Mouse (Mus musculus) MEL (cell line): ENCODE data around the gene Gm29427. TPM values are rescaled to one million over a fixed set of nuclear protein-coding genes. Genes with fewer than 3 reads are reported as not detected.
"Not testable (repeated sequence)": the region's sequence is repeated elsewhere in the genome, so short reads cannot be mapped to it uniquely, and the experiment has no call there.

Experiments used
- DNase-seq: peaks from one replicate; pipeline ENCODE4 v3.0.0; 2011; ENCODE audit warnings: low read depth, low spot score
- H3K27ac ChIP-seq: 2 replicates; pipeline ENCODE4 v1.5.1; 2012; ENCODE audit warnings: low read depth, mild to moderate bottlenecking, control low read depth, low read length, moderate library complexity; ENCODE audit not compliant: control insufficient read depth
- H3K27me3 ChIP-seq, 2 experiments: fragments of 150-350 bp in 1 of 2; sonication (generic) in 1 of 2; 2 replicates each; pipeline ENCODE4 v1.6.1; 2012; ENCODE audit warnings: low read length in 2 of 2, mild to moderate bottlenecking in 2 of 2, improper control_type of control experiment in 1 of 2, moderate library complexity in 1 of 2; ENCODE audit not compliant: insufficient read depth in 2 of 2, control insufficient read depth in 1 of 2
- H3K36me3 ChIP-seq, 2 experiments: 2 replicates each; pipeline ENCODE4 v1.6.1; 2012 to 2014; ENCODE audit warnings: low read length in 2 of 2, improper control_type of control experiment in 1 of 2, inconsistent platforms in 1 of 2, mild to moderate bottlenecking in 1 of 2; ENCODE audit not compliant: insufficient read depth in 2 of 2, control insufficient read depth in 1 of 2
- H3K4me1 ChIP-seq, 2 experiments: fragments of 150-350 bp in 1 of 2; sonication (generic) in 1 of 2; 2 replicates each; pipeline ENCODE4 v1.6.1; 2012; ENCODE audit warnings: low read length in 2 of 2, improper control_type of control experiment in 1 of 2, mild to moderate bottlenecking in 1 of 2; ENCODE audit not compliant: insufficient read depth in 2 of 2, control insufficient read depth in 1 of 2
- H3K4me3 ChIP-seq, 2 experiments: fragments of 150-350 bp in 1 of 2; sonication (generic) in 1 of 2; 2 replicates each; pipeline ENCODE4 v1.5.1; 2012; ENCODE audit warnings: low read depth in 2 of 2, low read length in 2 of 2, mild to moderate bottlenecking in 2 of 2, moderate library complexity in 2 of 2, control low read depth in 1 of 2, improper control_type of control experiment in 1 of 2; ENCODE audit not compliant: control insufficient read depth in 1 of 2, insufficient read depth in 1 of 2
- H3K79me2 ChIP-seq: 2 replicates; pipeline ENCODE4 v1.6.1; 2012; ENCODE audit warnings: mild to moderate bottlenecking, low read length, moderate library complexity; ENCODE audit not compliant: control insufficient read depth, poor library complexity, insufficient read depth
- H3K9ac ChIP-seq: 2 replicates; pipeline ENCODE4 v1.6.1; 2012; ENCODE audit warnings: low read depth, mild to moderate bottlenecking, control low read depth, low read length, moderate library complexity; ENCODE audit not compliant: control insufficient read depth, poor library complexity, severe bottlenecking
- H3K9me3 ChIP-seq: fragments of 150-350 bp; sonication (generic); replicated peaks from 2 replicates; pipeline ENCODE4 v1.6.1; 2012; ENCODE audit warnings: mild to moderate bottlenecking, low read length, improper control_type of control experiment, moderate library complexity; ENCODE audit not compliant: insufficient read depth
- ELF1 ChIP-seq: IDR thresholded peaks from 2 replicates; pipeline ENCODE4 v1.6.1; 2014; ENCODE audit warnings: low read depth, mild to moderate bottlenecking, inconsistent platforms, low read length, improper control_type of control experiment, moderate library complexity
- EP300 ChIP-seq, 2 experiments: IDR thresholded peaks; 2 replicates each; pipeline ENCODE4 v1.6.1; 2011; ENCODE audit warnings: improper control_type of control experiment in 2 of 2, low read length in 2 of 2, low read depth in 1 of 2, mild to moderate bottlenecking in 1 of 2
- ETS1 ChIP-seq: IDR thresholded peaks from 2 replicates; pipeline ENCODE4 v1.6.1; 2012; ENCODE audit warnings: low read depth, mild to moderate bottlenecking, inconsistent platforms, low read length, improper control_type of control experiment, moderate library complexity
- GABPA ChIP-seq: IDR thresholded peaks from 2 replicates; pipeline ENCODE4 v1.6.1; 2012; ENCODE audit warnings: low read depth, mild to moderate bottlenecking, inconsistent platforms, low read length, improper control_type of control experiment, moderate library complexity
- HCFC1 ChIP-seq: IDR thresholded peaks from 2 replicates; pipeline ENCODE4 v1.6.1; 2012; ENCODE audit warnings: low read depth, mild to moderate bottlenecking, inconsistent platforms, low read length, improper control_type of control experiment, moderate library complexity
- KAT2A ChIP-seq: conservative IDR thresholded peaks from 2 replicates; pipeline ENCODE4 v1.6.1; 2012; ENCODE audit warnings: low read depth, low read length, improper control_type of control experiment, inconsistent platforms
- MAX ChIP-seq: IDR thresholded peaks from 2 replicates; pipeline ENCODE4 v1.6.1; 2011; ENCODE audit warnings: low read length, improper control_type of control experiment
- NRF1 ChIP-seq: IDR thresholded peaks from 2 replicates; pipeline ENCODE4 v1.6.1; 2014; ENCODE audit warnings: low read depth, mild to moderate bottlenecking, inconsistent platforms, low read length, improper control_type of control experiment, moderate library complexity; ENCODE audit not compliant: poor library complexity, insufficient read depth, severe bottlenecking
- POLR2AphosphoS5 ChIP-seq: IDR thresholded peaks from 2 replicates; pipeline ENCODE4 v1.6.1; 2012; ENCODE audit warnings: low read depth, borderline replicate concordance, mild to moderate bottlenecking, inconsistent platforms, low read length, moderate library complexity, mixed read lengths
- SMC3 ChIP-seq: IDR thresholded peaks from 2 replicates; pipeline ENCODE4 v1.6.1; 2011; ENCODE audit warnings: low read depth, low read length, improper control_type of control experiment
- TCF12 ChIP-seq: IDR thresholded peaks from 2 replicates; pipeline ENCODE4 v1.6.1; 2014; ENCODE audit warnings: low read depth, mild to moderate bottlenecking, inconsistent platforms, low read length, improper control_type of control experiment, moderate library complexity
- UBTF ChIP-seq: IDR thresholded peaks from 2 replicates; pipeline ENCODE4 v1.6.1; 2012; ENCODE audit warnings: low read depth, mild to moderate bottlenecking, inconsistent platforms, low read length, improper control_type of control experiment, moderate library complexity, borderline replicate concordance; ENCODE audit not compliant: insufficient read depth
- USF1 ChIP-seq: IDR thresholded peaks from 2 replicates; pipeline ENCODE4 v1.6.1; 2014; ENCODE audit warnings: low read depth, mild to moderate bottlenecking, inconsistent platforms, low read length, improper control_type of control experiment, moderate library complexity
- USF2 ChIP-seq, 2 experiments: IDR thresholded peaks; 2 replicates each; pipeline ENCODE4 v1.6.1; 2011 to 2012; ENCODE audit warnings: improper control_type of control experiment in 2 of 2, low read length in 2 of 2, borderline replicate concordance in 1 of 2, inconsistent platforms in 1 of 2, low read depth in 1 of 2, mild to moderate bottlenecking in 1 of 2; ENCODE audit not compliant: insufficient read depth in 1 of 2
- ZKSCAN1 ChIP-seq: IDR thresholded peaks from 2 replicates; pipeline ENCODE4 v1.6.1; 2012; ENCODE audit warnings: low read depth, mild to moderate bottlenecking, inconsistent platforms, low read length, improper control_type of control experiment, moderate library complexity
- polyA plus RNA-seq, 2 experiments: library from polyadenylated mRNA; stranded (reverse) in 1 of 2; unstranded in 1 of 2; fragments of >175 nt in 1 of 2; fragments of >200 nt in 1 of 2; gene quantifications; 2 replicates each; pipeline versions ENCODE4 v1.2.1 to v1.2.4; 2012; ENCODE audit warnings: low replicate concordance in 2 of 2, low read depth in 1 of 2; ENCODE audit not compliant: insufficient read length in 2 of 2, insufficient read depth in 1 of 2, missing spikeins in 1 of 2
- total RNA-seq: library from RNA; depleted of rRNA; stranded (reverse); fragments of 300-350 nt; gene quantifications from 2 replicates; pipeline ENCODE4 v1.2.3, GENCODE M21; 2012

Gm29427 gene
- total and polyA plus RNA-seq, 3 experiments, result not detected

DNA sequence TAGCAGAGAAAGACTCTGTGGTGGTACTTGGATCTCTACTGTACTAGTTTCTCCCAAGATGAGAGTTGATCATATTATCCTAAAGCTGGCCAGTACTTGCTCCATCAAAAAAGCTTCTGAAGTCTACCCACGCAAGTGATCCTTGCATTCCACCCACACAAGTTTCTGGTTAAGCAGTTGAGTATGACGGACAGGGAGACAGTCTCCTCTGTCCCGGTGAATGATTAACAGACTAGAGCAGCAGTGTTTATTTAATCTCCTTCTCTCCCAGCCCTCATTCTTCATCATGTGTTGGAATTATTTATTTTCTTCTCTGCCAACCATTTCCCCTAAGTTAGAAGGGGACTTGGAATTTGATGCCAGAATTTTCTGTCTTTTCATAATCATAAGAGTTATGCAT is 54.1 kb downstream of the Gm29427 start, which contains the start of gene C4bp:
TSS of gene C4bp (minus strand) at position 179 of the 400 bp plus-strand sequence.
- H3K36me3 ChIP-seq, result no peaks in the 10 kb centered on the region; a peak in 1 of 4 replicates
- no peak for TF ChIP-seq MAX
- TF ChIP-seq, all 39 proteins: peak for 0
- Histone ChIP-seq H3K4me1 (no peaks in the 10 kb centered on the region), H3K9me3 (no peaks in the 10 kb centered on the region), H3K27ac (no peak within 1 kb of the TSS), H3K79me2 (no peaks in the 10 kb centered on the region), H3K27me3 (peaks cover 0 to 4% of the 10 kb centered on the region in 2 experiments; a peak in 3 of 4 replicates), H3K9ac (no peak within 1 kb of the TSS), H3K4me3 (no peak within 1 kb of the TSS)
- DNase-seq, result no peak

DNA sequence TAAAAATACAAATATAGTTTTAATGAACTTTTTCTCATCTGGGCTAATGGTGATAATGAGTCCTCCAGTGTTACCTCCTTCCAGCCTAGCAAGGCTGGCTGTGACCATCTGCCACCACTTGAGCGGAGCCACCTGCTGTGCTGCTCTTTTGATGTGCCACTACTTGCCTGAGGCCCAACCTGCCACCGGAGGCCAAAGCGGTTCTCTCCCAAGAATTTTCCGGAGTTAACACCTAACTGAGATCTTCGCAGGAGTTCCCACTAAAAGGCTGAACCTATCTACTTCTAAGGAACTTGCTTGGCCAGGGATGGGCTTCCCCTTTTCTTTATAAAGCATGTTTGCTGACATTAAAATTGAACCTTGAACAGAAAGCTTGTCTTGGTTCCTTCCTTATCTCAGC is 56.0 kb downstream of the Gm29427 start:
- not testable (repeated sequence) for H3K79me2 ChIP-seq, H3K4me3 ChIP-seq, H3K4me1 ChIP-seq, H3K27ac ChIP-seq, DNase-seq, H3K9me3 ChIP-seq, H3K36me3 ChIP-seq, H3K27me3 ChIP-seq, H3K9ac ChIP-seq

DNA sequence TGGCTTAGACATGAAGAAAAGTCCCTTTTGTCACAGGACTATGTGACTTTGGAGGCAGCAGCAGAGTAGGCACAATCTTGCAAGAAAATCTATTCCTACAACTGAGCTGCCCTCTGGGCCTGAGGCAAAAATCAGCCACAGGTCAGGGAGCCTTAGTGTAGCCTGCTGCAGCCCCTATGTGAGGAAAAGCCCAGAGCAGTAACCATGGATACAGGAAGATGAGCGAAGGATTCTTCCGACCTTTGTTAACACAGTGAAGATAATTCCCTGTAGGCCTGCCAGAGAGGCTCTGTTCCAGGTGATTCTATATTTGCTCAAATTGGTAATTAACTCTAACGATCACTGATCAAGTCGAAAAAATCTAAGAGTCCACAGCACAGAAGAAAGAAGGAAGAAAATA is 71.5 kb downstream of the Gm29427 start:
- Histone ChIP-seq H3K4me1 (no peaks in the 10 kb centered on the region), H3K9me3 (no peaks in the 10 kb centered on the region), H3K27me3 (peaks cover 5 to 33% of the 10 kb centered on the region in 2 experiments; a peak in 3 of 4 replicates), H3K9ac (no peak overlapping the region), H3K27ac (no peak overlapping the region), H3K36me3 (no peaks in the 10 kb centered on the region), H3K79me2 (no peaks in the 10 kb centered on the region), H3K4me3 (no peak overlapping the region)
- no peak for DNase-seq
- TF ChIP-seq ZKSCAN1 (no peak), USF1 (no peak), USF2 (IDR thresholded peaks at IDR 0.05; ENCODE audit: borderline replicate concordance in 1 of 2, insufficient read depth in 1 of 2, low read depth in 1 of 2, low read length in 2 of 2) (no peak), HCFC1 (no peak), EP300 (IDR thresholded peaks at IDR 0.05; ENCODE audit: low read depth in 1 of 2, low read length in 2 of 2) (no peak), ETS1 (no peak), NRF1 (no peak), KAT2A (no peak), GABPA (no peak), SMC3 (no peak), UBTF (no peak), TCF12 (no peak), ELF1 (no peak), POLR2AphosphoS5 (no peak)
